Mouse (Mus musculus) liver, embryonic 16.5 days (tissue): ENCODE measurements around the gene Dnlz. TPM values are rescaled to one million over a fixed set of nuclear protein-coding genes. Genes with fewer than 3 reads are reported as not detected.

Experiments used
- ATAC-seq: fragments of 200-750 bp; cut with Nextera tagmentation; 2 replicates; pipeline ENCODE4 v1.8.0; 2017; ENCODE audit warnings: low read depth, mild to moderate bottlenecking, moderate number of reproducible peaks, moderate library complexity
- H3K27ac ChIP-seq: fragments of 300-500 bp; sonication (generic); 2 replicates; pipeline ENCODE4 v1.5.1; 2014; ENCODE audit warnings: mild to moderate bottlenecking, low read length
- H3K27me3 ChIP-seq: fragments of 300-500 bp; sonication (generic); 2 replicates; pipeline ENCODE4 v1.6.1; 2014; ENCODE audit warnings: low read depth, low read length, mixed read lengths; ENCODE audit not compliant: control insufficient read depth, insufficient read depth
- H3K36me3 ChIP-seq: fragments of 300-500 bp; sonication (generic); 2 replicates; pipeline ENCODE4 v1.6.1; 2014; ENCODE audit warnings: mild to moderate bottlenecking; ENCODE audit not compliant: control insufficient read depth, insufficient read depth
- H3K4me1 ChIP-seq: fragments of 300-500 bp; sonication (generic); 2 replicates; pipeline ENCODE4 v1.6.1; 2014; ENCODE audit warnings: low read depth, low read length, mixed read lengths; ENCODE audit not compliant: control insufficient read depth
- H3K4me2 ChIP-seq: fragments of 300-500 bp; sonication (generic); 2 replicates; pipeline ENCODE4 v1.6.1; 2014; ENCODE audit warnings: low read depth, low read length, mixed read lengths
- H3K4me3 ChIP-seq: fragments of 300-500 bp; sonication (generic); 2 replicates; pipeline ENCODE4 v1.5.1; 2014; ENCODE audit warnings: low read depth, mild to moderate bottlenecking, low read length
- H3K9ac ChIP-seq: fragments of 300-500 bp; sonication (generic); 2 replicates; pipeline ENCODE4 v1.6.1; 2014; ENCODE audit warnings: low read depth, low read length
- H3K9me3 ChIP-seq: fragments of 300-500 bp; sonication (generic); replicated peaks from 2 replicates; pipeline ENCODE4 v1.6.1; 2016; ENCODE audit warnings: low read length; ENCODE audit not compliant: control insufficient read depth
- WGBS: fragments of 180-500 bp; shearing (Covaris S2); extraction: QIAGEN DNeasy Blood & Tissue Kit; methylation state at CpG from one replicate; pipeline ENCODE4 v1.1.7; 2014; ENCODE audit not compliant: insufficient replicate concordance; 5-methylcytosine and 5-hydroxymethylcytosine counted together
- polyA plus RNA-seq: library from polyadenylated mRNA; unstranded; fragments of >200 nt; fragmentation: Nextera tagmentation; extraction: Ambion mirVana; gene quantifications from 2 replicates; pipeline ENCODE4 v1.2.1, GENCODE M21; 2015

Gene Dnlz
- polyA plus RNA-seq, 1 experiment from 2014 or later: 8.0 TPM

GRCm38 (mm10) chr2:26353066-26353980 lies 1.4 kb upstream of the Dnlz start:
- H3K4me3 ChIP-seq: no peak overlapping the region

GRCm38 (mm10) chr2:26352291-26352910 lies 491 bp upstream of the Dnlz start:
- H3K9me3 ChIP-seq: no peaks in the 10 kb centered on the region
- H3K27me3 ChIP-seq: no peaks in the 10 kb centered on the region
- 5% methylated on average over 36 of the region's 36 CpGs for WGBS
- peak; percentile 23 for ATAC-seq
- peak overlapping the region; percentile 69 for H3K4me3 ChIP-seq
- H3K27ac ChIP-seq: peak overlapping the region; percentile 59
- H3K4me2 ChIP-seq: peak overlapping the region; percentile 96
- 0 out of 2 replicates have a peak, but pooled peaks cover 3% of the 10 kb centered on the region for H3K36me3 ChIP-seq
- H3K4me1 ChIP-seq: peaks cover 16% of the 10 kb centered on the region
- peak overlapping the region; percentile 87 for H3K9ac ChIP-seq

More at GRCm38 (mm10) chr2:26353066-26353980, 1.4 kb upstream of the Dnlz start:
- no peak overlapping the region for H3K27ac ChIP-seq
- WGBS: 74% methylated on average over 11 of the region's 11 CpGs
- no peak overlapping the region for H3K9ac ChIP-seq
- peak overlapping the region; percentile 96; the same call in 1 of the 2 replicates for H3K4me2 ChIP-seq
- 0 out of 2 replicates have a peak, but pooled peaks cover 3% of the 10 kb centered on the region for H3K36me3 ChIP-seq
- no peaks in the 10 kb centered on the region for H3K27me3 ChIP-seq
- no peaks in the 10 kb centered on the region for H3K9me3 ChIP-seq
- no peak for ATAC-seq
- H3K4me1 ChIP-seq: peaks cover 14% of the 10 kb centered on the region

- Histone ChIP-seq H3K27me3 (no peaks in the 10 kb centered on the region), H3K4me3 (no peak overlapping the region), H3K4me2 (no peak overlapping the region), H3K9ac (no peak overlapping the region), H3K36me3 (0 out of 2 replicates have a peak, but pooled peaks cover 3% of the 10 kb centered on the region), H3K9me3 (no peaks in the 10 kb centered on the region), H3K27ac (0 out of 2 replicates have a peak overlapping the region, but pooled peaks have one; percentile 22), H3K4me1 (peaks cover 16% of the 10 kb centered on the region)
- 74% methylated on average over 6 of the region's 6 CpGs for WGBS
- ATAC-seq: no peak
Measured at GRCm38 (mm10) chr2:26348241-26348640, 3.7 kb downstream of the Dnlz start.

GRCm38 (mm10) chr2:26342609-26343490 lies 9.1 kb downstream of the Dnlz start:
- Histone ChIP-seq H3K9me3 (no peaks in the 10 kb centered on the region), H3K4me1 (peaks cover 5% of the 10 kb centered on the region), H3K4me3 (no peak overlapping the region), H3K4me2 (no peak overlapping the region), H3K9ac (no peak overlapping the region), H3K27ac (no peak overlapping the region), H3K36me3 (no peaks in the 10 kb centered on the region), H3K27me3 (no peaks in the 10 kb centered on the region)
- WGBS: 51% methylated on average over 11 of the region's 11 CpGs
- peak; percentile 10; the same call in 1 of the 2 replicates for ATAC-seq

GRCm38 (mm10) chr2:26342044-26342443 lies 9.9 kb downstream of the Dnlz start:
- no peaks in the 10 kb centered on the region for H3K9me3 ChIP-seq
- peaks cover 5% of the 10 kb centered on the region for H3K4me1 ChIP-seq
- peak; percentile 59 for ATAC-seq
- no peak overlapping the region for H3K9ac ChIP-seq
- no peaks in the 10 kb centered on the region for H3K27me3 ChIP-seq
- 66% methylated on average over 10 of the region's 10 CpGs for WGBS
- H3K4me3 ChIP-seq: no peak overlapping the region
- H3K27ac ChIP-seq: no peak overlapping the region
- no peak overlapping the region for H3K4me2 ChIP-seq
- H3K36me3 ChIP-seq: no peaks in the 10 kb centered on the region

- Histone ChIP-seq H3K4me2 (no peak overlapping the region), H3K27me3 (no peaks in the 10 kb centered on the region), H3K27ac (no peak overlapping the region), H3K4me3 (no peak overlapping the region), H3K4me1 (peaks cover 5% of the 10 kb centered on the region), H3K36me3 (no peaks in the 10 kb centered on the region), H3K9ac (no peak overlapping the region), H3K9me3 (no peaks in the 10 kb centered on the region)
- 79% methylated on average over 2 of the region's 2 CpGs for WGBS
- no peak for ATAC-seq
Measured at GRCm38 (mm10) chr2:26341510-26341981, 10.4 kb downstream of the Dnlz start.

GRCm38 (mm10) chr2:26339204-26339551 lies 12.7 kb downstream of the Dnlz start:
- H3K27ac ChIP-seq: no peak overlapping the region
- no peaks in the 10 kb centered on the region for H3K9me3 ChIP-seq
- 64% methylated on average over 5 of the region's 5 CpGs for WGBS
- H3K9ac ChIP-seq: no peak overlapping the region
- peaks cover 5% of the 10 kb centered on the region for H3K4me1 ChIP-seq
- no peak overlapping the region for H3K4me2 ChIP-seq
- no peaks in the 10 kb centered on the region for H3K36me3 ChIP-seq
- ATAC-seq: no peak
- no peaks in the 10 kb centered on the region for H3K27me3 ChIP-seq
- no peak overlapping the region for H3K4me3 ChIP-seq

GRCm38 (mm10) chr2:26338302-26339203 lies 13.4 kb downstream of the Dnlz start:
- Histone ChIP-seq H3K4me1 (peaks cover 5% of the 10 kb centered on the region), H3K36me3 (no peaks in the 10 kb centered on the region), H3K4me2 (no peak overlapping the region), H3K4me3 (no peak overlapping the region), H3K9me3 (no peaks in the 10 kb centered on the region), H3K9ac (no peak overlapping the region), H3K27me3 (no peaks in the 10 kb centered on the region), H3K27ac (no peak overlapping the region)
- 76% methylated on average over 8 of the region's 13 CpGs for WGBS
- no peak for ATAC-seq
